Mouse (Mus musculus): ENCODE measurements around the gene Rpl14.

Gene Rpl14

DNA sequence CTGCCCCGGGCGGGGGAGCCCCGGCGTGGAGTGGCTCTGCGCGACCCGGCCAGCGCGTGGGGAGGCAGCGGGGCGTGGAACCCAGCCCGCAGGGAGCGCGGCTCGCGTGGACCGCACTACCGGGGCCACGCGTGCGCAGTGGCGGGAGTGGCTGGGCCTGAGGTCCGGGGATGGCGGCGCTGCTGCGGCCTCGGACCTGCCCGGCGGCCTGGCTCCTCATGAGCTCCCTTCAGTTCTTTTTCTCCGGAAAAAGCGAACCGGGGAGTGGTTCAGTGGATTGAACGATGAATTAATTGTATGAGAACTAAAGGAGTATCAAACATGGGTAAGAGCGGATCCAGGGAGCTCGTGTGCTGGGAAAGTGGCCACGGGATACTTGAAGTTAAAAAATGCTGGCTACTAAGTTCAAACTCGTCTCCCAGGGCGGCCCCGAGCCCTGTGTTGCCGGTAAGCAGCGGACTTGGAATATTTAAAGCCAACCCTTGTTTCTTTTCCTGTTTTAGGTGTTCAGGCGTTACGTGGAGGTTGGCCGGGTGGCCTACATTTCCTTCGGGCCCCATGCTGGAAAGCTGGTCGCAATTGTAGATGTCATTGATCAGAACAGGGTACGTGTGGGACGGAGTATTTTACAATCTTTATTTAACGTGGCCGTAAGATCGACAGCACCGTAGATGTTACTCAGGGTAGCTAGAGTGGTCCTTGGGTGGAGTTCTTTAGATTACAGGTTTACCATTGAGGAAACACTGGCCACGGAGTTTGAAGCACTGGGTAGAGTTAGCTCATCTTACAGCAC is 545 bp downstream of the Rpl14 start:
- DNase-seq (ENCODE audit: low spot score), result no peak

DNA sequence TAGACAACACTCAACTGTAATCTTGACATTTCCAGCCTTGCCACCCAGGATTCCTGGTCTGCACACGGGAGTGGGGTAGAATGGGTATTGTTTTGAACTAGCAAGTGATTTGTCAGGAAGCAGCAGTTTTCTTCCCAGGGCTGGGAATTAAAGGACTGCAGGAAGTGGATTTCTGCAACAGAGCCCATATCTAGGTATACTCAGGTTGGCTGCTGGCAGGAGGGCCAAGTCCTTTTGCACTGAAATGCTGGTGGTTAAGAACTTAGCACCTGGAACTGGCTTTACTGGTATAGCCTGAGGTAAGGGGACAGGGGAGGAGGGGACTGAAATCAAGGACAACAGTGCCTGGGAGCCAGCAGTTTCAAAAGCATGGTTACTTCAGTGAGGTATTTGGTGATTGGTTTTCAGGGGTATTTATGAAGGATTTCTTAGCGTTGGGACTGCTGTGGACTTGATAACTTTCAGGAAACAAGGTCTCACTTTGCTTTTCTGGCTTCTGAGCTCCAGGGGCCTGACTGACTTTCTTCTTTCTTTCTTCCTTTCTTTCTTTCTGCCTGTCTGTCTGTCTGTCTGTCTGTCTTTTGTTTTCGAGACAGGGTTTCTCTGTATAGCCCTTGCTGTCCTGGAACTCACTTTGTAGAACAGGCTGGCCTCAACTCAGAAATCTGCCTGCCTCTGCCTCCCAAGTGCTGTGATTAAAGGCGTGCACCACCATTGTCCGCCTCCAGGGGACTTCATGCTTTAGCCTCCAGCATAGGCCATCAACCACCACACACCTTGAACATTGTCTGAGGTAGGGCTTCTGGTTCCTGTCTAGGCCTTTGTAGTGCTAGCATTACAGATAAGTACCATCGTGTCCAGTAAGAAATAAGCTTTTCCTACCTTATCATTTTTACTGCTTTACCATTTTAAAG is 4.8 kb downstream of the Rpl14 start:
- DNase-seq (ENCODE audit: low spot score), result no peak

DNA sequence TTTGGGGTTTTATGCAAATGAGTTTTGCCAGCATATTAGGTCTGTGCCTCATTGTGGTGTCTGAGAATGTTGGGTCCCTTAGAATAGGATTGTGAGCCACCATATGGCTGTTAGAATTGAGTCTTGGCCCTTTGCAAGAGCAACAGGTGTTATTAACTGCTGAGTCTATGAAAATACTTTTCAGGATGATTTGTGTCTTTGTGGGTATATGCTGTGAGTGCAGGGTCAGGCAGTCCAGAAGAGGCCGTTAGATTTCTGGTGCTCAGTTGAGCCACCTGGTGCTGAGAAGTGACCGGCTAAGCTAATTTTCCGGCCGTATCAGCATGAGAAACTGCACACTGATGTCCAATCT is 5.4 kb downstream of the Rpl14 start:
- DNase-seq (ENCODE audit: low spot score), result no peak

DNA sequence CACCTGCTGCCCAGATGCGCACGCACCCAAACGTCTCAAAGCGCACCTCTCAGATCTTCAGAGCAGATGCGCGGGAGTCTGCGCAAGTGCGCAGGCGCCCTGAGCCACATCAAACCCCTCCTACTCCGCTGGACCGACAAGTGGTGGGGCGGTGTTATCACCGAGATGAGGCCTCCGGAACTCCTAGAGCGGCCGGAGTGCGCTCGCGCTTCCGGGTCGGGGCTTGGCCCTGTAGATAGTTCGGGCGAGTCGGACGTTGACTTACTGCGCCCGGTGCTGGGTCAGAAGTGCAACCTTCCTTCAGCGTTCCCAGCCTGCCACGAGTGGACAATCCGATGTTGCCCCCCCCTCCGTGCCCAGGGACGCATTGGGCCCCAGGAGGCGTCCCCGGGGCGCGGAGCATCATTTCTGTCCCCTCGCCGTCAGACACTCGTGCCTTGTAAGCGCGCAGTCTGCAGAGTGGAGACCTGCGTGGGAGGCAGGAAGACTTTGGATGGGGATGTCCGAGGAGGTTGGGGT is 5.9 kb downstream of the Rpl14 start:
- peak; percentile 84 for DNase-seq (ENCODE audit: low spot score)

DNA sequence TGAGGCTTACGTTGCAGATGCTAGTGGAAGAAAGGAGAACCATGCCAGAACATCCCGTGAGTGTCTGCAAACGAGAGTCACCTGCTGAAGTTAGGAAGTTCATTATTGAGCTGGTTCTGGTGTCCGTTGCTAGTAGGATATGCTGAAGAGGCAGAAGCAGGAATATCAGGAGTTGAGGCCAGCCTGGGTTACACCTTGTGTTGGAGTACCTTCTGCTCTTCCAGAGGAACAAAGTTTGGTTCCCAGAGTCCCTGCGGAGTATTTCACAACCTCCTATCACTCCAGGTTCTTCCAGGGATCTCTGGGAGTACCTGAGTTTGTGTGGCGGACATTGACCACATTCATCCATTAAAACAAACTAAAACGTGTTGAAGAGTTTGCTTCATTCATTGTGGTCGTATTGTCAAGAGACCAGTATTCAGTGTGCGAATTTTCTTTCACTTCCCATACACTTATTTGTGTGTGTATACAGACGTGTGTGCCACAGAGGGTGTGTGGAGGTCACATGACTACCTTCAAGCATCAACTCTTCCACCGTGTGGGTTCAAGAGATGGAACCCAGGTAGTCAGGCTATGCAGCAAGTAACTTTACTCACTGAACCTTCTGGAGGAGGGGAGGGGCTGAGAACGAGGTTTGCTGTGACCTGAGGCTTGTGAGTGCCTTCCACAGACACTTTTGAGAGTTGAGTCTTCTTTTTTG is 6.6 kb downstream of the Rpl14 start:
- no peak for DNase-seq (ENCODE audit: low spot score)

DNA sequence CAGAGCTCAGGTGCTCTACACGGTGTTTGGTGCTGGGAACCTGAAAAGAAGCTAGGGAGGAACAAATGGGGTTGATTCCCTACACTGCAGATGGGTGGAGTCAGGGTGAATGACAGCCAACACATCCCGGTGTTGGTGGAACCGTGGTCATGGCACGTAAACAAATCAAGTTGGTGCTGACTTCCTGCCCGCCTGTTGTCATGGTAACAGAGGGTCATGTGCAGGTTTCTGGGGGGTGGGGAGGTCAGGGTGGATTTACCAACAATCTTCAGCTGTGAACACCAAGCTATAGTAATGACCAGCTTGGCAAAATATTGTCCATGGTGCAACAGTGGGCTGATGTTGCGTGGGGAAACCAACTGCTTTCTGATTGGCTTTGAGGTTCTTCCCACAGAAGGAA is 7.5 kb downstream of the Rpl14 start:
- DNase-seq (ENCODE audit: low spot score), result no peak

DNA sequence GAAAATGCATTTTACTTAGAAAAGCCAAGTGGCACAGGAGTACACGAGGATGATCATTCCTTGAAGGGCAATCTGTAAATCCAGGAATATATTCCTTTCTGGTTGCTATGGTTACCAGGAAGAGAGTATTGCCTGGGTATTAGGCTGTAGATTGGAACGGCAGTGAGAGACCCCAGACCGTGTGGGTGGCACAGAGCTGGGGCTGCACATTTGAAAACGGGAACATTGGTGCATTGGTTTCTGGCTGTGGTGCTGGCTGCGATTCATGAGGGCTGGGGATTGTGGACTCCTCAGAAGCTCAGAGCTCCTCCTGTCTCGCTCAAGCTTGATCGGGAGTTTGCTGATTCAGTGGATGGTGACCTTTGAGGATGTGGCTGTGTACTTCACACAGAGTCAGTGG is 8.6 kb downstream of the Rpl14 start:
- DNase-seq (ENCODE audit: low spot score), result no peak

DNA sequence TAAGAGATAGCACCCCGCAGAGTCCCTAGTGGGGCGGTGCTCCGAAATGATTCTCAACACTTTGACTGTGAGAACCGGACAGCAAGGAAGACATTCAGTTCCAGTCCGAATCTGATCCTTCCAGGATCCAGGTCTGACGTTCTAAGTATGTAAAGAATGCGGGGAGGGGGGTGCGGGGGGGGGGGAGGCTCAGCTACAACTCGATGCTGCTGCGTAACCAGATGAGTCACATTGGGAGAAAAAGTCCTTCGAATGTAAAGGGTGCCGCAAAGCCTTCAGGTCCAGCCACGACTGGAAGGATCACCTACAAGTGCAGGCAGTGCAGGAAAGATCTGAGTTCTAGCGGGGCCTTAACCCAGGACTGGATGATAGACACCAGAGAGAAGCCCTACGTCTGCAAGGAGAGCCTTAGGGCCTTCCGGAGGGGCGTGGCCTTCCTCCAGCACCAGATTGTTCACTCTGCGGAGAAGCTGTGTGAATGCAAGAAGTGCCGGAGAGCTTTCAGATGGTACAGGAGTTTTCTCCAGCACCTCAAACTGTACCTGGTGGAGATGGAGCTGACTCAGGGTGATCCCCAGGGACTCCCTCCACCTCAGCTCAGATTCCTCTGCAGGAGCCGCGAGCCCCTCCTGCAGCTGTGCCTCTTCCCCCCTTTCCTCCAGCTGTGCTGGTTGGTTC is 10.8 kb downstream of the Rpl14 start:
- DNase-seq (ENCODE audit: low spot score), result peak; percentile 60

- peak; percentile 91 for DNase-seq (ENCODE audit: low spot score)
Measured at GRCm38 (mm10) chr9:120582619-120583308, 11.5 kb downstream of the Rpl14 start.

GRCm38 (mm10) chr9:120583314-120583713 is 12.1 kb downstream of the Rpl14 start:
- DNase-seq (ENCODE audit: low spot score), result no peak

GRCm38 (mm10) chr9:120586546-120586945 is 15.3 kb downstream of the Rpl14 start:
- peak; percentile 83 for DNase-seq (ENCODE audit: low spot score)

- DNase-seq (ENCODE audit: low spot score), result peak; percentile 80
Measured at GRCm38 (mm10) chr9:120591490-120591889, 20.2 kb downstream of the Rpl14 start.

- DNase-seq (ENCODE audit: low spot score), result no peak
Measured at GRCm38 (mm10) chr9:120593383-120594101, 22.3 kb downstream of the Rpl14 start.

DNA sequence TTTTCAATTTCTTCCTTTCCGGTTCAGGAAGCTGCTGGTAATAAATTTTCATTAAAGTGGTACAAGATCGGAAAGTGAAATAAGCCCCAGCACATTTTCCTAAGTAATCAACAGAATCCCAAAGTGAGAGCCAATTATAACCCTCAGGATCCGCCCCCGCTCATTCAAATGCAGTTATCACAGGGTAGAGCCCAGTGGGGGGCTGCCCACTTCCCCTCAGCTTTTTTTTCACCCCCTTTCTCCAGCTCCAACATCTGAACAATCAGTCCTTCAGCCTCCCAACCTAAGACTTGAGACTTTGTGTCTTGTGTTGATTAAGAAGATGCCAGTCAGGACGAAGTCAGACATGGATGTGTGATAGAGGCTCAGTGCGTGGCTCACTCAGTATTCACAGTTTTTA is 23.6 kb downstream of the Rpl14 start:
- DNase-seq (ENCODE audit: low spot score), result no peak

DNA sequence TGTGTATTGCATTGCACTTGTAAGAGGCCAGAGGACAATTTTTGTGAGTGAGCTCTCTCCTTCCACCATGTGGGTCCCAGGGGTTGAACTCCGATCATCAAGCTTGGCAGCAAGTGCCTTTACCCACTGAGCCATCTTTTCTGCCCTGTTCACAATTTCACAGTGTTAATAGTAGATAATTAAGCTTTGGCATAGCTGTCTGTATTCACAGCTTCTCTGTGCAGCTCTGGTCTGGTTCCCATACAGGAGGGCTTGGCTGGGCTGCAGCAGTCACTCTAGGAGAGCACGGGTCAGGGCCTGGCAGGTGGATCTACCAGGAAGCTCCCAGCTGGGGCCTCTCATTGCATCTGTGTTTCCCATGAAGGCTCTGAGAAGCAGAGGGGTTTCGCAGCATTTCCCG is 24.1 kb downstream of the Rpl14 start:
- no peak for DNase-seq (ENCODE audit: low spot score)

DNA sequence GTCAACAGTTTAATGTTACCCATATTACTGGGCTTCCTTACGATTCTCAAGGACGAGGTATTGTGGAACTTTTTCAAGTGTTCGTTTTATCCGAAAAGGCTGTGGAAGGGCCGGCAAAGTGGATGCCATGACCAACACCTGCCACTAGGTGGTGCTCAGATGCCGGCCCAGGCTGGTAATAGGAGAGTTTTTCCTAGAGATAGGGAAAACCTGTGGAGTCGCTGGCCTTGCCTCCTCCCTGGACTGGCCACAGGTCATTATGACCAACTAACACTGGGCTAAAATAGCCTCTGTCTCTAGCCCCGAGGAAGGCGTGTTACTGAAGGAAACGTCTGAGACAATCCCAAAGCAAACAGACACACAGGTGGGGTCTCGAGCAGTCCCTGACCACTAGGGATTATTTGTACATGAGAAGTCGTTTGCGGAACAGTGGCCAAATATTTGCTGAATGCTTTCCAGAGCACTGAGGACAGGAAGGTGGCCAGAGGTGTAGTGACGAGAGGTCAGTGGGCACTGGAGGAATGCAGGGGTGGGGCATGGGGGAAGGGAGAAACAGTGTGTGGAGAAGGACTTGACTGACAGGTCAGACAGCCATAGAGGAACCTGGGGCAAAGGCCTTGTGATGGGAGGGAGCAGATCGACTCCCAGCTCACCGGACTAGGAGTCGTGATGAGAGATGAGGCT is 30.4 kb downstream of the Rpl14 start:
- peak; percentile 74 for DNase-seq (ENCODE audit: low spot score)

DNA sequence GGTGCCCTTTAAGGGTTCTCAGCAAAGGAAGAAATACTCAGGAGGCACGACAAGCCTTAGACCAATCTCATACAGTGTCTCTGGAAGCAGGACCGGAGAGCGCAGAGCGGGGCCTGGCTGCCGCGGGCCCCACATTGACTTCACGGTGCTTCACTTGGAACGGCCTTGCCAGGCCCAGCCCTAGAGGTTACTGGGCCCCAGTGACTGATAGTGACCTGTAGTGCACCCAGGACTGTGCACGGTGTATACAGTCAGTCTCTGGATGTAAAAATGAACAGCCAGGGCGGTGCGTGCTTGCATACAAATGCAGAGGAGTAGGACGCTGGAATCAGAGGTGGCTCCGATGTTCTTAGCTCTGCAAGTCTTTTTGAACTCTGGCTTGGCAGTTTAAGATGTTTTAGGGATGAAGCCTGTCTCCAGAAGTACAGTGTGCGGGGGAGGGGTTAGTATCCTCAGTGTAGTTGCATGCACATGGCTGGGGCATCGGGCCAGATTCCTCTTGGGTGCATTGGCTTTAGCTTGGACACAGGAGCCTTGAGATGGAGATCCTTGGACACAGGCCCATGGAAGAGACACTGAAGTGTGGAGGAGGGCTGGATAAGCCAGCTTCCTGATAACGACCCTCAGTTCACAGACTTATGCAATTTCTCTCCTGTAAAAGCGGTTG is 31.1 kb downstream of the Rpl14 start:
- DNase-seq (ENCODE audit: low spot score), result no peak

GRCm38 (mm10) chr9:120602839-120603511 is 31.7 kb downstream of the Rpl14 start:
- DNase-seq (ENCODE audit: low spot score), result peak; percentile 79

- DNase-seq (ENCODE audit: low spot score), result no peak
Measured at GRCm38 (mm10) chr9:120603512-120603908, 32.3 kb downstream of the Rpl14 start.
